Mouse (Mus musculus) spleen, adult 2 months (tissue): ENCODE data around the gene Tmem9b.

ENCODE experiments used
- CTCF ChIP-seq: fragments of 200-500 bp; IDR thresholded peaks from 2 replicates; pipeline ENCODE4 v1.5.1; 2011; ENCODE audit warnings: mild to moderate bottlenecking, inconsistent platforms; ENCODE audit not compliant: insufficient read depth, insufficient read length, insufficient replicate concordance; ENCODE audit errors: extremely low read depth
- POLR2A ChIP-seq: fragments of 200-500 bp; IDR thresholded peaks from 2 replicates; pipeline ENCODE4 v1.6.1; 2011; ENCODE audit warnings: low read depth, low read length, inconsistent platforms

GRCm38 (mm10) chr7:109747747-109748146 lies 4.9 kb downstream of the Tmem9b start:
- no peak for TF ChIP-seq POLR2A
- TF ChIP-seq CTCF = no peak
